Mouse (Mus musculus): Measurements from ENCODE around the gene Prpf31. TPM values are rescaled to one million over a fixed set of nuclear protein-coding genes. Genes with fewer than 3 reads are reported as not detected.
"Not testable (repeated sequence)": the region's sequence is repeated elsewhere in the genome, so short reads cannot be mapped to it uniquely, and the experiment has no call there.

The Prpf31 gene
- 88.2 and 93.1 TPM in 2 replicates for polyA plus RNA-seq (2015; fragmentation: Nextera tagmentation; extraction: Ambion mirVana)

DNA sequence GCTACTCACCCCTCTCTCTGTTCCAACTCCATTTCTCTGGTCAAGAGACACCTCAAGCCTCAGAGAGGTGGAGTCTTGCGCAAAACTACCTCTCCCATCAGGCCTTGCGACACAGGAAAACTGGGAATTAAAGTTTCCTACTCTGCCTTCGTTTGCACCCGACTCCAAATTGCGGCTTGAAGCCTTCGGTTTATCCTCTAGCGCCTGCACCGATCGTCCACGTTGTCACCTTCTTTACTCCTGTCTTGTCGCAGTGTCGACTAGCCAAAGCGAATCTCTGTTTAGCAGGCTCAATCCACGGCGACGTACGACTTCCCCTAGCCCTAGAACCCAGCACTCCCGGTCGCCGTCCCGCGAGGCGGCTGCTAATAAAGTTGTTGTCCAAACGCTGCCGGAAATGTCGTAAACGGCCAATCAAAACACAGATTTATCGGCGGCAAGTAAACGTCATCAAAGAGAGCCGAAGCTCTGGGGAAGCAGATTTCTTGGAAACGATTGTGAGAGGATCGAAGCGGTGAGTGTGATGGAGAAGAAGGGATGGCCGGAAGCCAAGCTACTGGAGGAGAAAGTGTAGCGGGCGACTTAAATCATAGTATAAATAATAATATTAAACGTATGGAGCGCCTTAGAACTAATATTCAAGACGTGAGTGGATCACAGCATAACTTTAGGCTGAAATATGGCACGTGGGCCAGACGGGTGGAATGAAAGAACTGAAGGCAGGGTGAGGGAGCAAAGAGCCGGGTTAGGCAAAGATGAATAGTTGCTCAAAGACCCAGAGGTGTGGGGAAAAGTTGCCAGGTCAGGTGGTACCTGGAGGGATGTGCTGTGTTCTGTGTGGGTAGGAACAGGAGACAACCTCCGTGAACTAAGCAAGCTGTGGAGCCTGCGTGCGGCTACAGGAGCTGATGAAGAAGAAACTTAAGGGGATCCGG is at the start of gene Prpf31, which contains the start of gene Tfpt:
Gene Prpf31 (plus strand): TSS at position 443 of the 935 bp plus-strand sequence.
Gene Tfpt (minus strand): TSS at position 387 of the 935 bp plus-strand sequence.
- peak; percentile 93 for DNase-seq (ENCODE audit: low spot score)

DNA sequence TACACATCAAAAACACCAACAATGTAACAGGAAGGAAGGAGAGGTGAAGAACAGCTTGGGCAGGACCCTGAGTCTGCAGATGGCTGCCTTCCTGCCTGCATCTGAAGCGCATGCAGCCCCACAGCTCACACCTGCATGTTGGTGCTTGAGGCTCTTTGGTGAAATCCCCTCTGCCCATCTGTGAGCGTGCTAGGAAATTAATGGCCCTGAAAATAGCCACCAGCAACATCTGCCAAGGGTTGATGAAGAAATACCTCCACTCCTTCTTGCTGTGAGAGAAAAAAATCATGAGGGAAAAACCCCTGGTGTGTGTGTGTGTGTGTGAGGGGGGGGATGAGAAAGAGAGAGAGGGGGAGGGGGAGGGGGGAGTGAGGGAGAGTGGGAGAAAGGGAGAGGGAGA is 49.8 kb upstream of the Prpf31 start:
- peak; percentile 17 for DNase-seq (ENCODE audit: low spot score)

DNA sequence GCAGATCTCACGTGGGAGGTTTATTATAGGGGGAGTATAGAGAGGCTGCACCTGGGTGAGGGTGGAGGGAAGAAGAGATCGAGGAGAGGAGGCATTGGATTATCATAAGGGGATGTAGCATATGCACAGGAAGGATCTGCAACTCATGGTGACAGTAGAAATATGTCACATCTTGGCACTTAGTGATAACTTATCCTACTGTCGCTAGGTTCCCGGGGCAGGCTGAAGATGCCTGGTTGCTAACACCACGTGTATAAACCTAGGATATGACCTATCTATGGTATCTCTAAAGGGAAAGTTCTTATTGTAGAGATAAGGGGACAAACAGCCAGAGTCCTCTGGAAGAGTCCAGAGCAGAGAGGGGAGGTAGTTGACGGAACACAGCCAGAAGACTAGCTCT is 44.0 kb upstream of the Prpf31 start:
- no peak for DNase-seq (ENCODE audit: low spot score)

DNA sequence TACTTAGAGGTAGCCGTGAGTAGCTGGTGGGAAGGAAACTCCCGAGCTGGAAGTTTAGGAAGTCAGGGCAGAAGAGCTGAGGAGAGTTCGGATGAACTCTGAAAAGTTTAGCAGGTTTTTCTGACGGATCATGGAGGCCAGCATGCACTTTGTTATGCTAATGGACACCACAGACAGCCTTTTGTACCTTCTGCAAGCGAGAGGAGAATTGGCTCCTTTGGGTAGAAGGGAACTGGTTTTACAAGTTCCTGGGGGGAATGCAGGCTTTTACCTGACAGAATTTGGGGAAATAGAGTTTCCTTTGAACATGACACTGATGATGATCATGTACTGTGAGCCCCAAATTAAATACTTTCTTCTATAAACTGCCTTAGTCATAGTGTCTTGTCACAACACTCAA is 43.5 kb upstream of the Prpf31 start:
- DNase-seq (ENCODE audit: low spot score) = no peak

DNA sequence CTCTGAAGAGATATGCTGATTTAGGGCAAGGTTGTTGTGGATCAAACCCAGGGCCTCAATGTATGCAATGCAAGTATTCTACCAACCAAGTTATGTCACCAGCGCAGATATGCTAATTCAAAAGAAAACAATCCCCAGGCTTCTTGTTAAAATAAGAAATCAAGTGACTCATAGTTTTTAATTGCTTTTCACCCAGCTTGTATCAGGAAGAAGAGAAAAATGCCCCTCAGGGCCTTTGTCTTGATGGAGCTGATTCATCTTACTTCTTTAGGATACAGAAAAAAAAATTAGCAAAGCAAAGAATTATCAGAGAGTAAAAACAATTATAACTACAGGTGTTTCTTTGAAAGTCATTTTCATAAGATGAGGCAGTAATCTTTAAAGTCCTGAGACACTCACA is 42.5 kb upstream of the Prpf31 start:
- no peak for DNase-seq (ENCODE audit: low spot score)

DNA sequence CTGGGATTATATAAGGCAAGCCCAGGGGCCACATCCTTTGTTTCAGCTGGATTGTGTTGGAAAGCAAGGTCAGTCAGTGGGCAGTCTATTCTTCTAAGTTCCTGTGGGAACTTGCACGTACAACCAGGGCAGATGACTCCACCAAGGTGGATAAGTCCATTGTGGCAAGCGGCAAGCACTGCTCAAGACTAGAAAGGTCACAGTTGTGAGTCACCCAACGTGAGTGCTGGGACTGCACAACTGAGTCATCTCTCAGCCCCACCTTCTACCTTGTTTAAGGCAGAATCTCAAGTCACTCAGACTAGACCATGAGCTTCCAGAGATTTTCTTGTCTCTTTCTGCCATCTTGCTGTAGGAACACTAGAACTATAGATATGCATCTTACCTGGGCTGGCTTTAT is 39.2 kb upstream of the Prpf31 start:
- DNase-seq (ENCODE audit: low spot score) = no peak

DNA sequence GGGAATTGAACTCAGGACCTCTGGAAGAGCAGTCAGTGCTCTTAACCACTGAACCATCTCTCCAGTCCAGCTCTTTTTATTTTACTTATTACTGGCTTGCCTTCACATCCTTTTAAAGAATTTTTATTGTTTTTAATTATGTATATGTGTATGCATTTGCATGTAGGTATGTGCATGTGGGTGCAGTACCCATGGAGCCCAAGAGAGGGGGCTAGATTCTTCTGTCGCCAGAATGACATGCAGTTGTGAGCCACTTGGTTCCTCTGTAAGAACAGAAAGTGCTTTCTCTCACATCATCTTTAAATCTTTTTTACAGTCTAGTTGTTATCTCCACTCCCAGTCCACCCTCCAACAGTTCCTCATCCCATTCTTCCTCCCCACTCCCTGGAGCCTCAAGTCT is 38.3 kb upstream of the Prpf31 start:
- DNase-seq (ENCODE audit: low spot score) = no peak

DNA sequence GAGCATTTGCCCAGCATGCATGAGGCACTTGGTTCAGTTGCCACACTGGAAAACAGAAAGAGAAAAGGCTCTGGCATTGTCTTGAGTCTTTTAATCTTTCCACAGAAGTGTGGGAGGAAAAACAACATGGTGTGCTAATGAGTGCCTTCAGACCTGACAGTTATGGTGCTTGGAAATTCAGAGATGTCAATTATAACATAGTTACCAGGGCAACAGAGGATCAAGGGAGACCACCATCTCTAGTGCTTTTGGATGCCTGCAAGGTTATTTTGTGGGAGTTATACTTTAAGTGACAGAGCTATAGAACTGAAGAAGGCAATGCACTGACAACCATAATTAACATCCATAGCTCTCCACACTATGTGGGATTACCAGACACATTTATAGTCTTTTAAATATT is 35.9 kb upstream of the Prpf31 start:
- DNase-seq (ENCODE audit: low spot score) = no peak

DNA sequence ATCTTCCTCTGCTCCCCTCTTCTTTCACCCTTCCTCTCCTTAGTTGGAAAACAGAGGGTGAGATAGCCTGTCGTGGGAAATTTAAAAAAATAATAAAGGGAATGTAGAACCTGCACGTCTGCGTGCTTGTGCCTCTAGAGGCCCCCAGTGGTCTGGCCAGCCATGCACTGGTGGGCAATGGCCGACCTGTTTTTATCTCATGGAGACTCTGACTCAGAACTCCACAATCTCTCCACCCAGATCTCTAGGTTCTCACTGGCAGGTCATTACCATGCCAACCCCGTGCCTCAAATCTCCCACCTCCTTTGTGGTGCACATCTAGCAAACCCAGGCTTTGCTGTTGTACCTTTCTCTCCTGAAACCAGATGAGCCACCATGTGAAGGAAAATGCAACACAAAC is 35.1 kb upstream of the Prpf31 start:
- DNase-seq (ENCODE audit: low spot score) = no peak

DNA sequence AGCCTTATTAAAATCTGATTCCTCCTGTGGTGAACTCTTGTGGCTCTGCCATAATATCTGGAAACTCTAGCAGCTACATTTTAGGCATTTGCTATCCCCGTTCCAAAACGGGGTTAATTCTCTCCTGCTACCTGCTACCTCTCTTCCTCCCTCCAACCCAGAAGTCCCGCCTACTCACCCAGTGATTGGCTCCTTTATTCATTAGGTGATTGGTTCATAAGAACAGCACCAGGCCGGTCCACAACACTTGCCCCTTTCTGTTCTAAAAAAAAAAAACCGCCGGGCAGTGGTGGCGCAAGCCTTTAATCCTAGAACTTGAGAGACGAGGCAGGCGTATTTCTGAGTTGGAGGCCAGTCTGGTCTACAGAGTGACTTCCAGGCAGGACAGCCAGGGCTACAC is 34.6 kb upstream of the Prpf31 start:
- peak; percentile 39 for DNase-seq (ENCODE audit: low spot score)

DNA sequence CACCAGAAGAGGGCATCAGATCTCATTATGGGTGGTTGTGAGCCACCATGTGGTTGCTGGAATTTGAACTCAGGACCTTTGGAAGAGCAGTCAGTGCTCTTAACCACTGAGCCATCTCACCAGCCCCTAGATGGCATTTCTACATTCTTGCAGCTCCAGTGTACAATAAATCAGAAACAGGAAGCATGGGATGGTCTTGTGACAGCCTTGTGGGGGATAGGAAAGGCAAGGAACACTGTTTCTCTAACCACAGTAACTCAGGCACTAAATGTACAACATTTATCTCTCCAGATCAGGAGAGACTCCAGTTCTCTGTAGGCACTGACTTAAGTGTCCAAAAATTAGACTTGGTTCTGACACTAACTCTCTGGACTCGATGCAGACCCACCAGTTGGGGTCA is 32.0 kb upstream of the Prpf31 start:
- not testable (repeated sequence) for DNase-seq (ENCODE audit: low spot score)

DNA sequence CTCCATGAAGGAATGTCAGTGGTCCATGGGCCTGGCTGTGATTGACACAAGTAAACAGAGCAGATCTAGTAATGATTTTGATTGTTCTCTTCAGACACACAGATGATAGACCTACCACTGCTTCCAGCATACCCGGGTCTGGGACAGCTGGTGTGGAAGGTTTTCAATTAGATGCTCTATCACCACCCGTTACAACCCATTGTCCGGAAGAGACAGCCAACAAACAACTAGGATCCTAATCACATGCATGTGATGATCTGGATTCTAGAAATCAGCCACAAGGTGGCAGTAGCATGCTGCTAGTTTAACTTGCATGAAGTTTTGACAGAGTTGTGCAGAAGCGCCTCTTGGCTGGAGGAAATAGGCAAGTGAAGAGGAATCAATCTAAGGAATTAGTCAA is 28.7 kb upstream of the Prpf31 start:
- DNase-seq (ENCODE audit: low spot score) = peak; percentile 77

DNA sequence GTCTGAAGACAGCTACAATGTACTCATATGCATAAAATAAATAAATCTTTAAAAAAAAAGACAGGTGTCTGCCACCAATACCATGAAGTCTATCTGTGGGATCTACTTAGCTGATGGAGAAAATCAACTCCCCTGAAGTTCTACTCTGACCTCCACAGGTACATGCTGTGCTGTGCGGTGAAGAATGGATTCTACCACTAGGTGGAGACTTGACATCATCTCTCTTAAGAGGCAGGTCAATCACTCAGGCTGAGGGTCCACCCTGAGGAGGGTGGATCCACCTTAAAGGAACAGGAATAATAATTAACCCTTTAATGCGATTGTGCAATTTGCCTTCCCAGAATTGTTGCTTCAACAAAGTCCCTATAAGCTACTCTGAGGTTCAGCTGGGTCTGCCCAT is 23.0 kb upstream of the Prpf31 start:
- DNase-seq (ENCODE audit: low spot score) = peak; percentile 31

DNA sequence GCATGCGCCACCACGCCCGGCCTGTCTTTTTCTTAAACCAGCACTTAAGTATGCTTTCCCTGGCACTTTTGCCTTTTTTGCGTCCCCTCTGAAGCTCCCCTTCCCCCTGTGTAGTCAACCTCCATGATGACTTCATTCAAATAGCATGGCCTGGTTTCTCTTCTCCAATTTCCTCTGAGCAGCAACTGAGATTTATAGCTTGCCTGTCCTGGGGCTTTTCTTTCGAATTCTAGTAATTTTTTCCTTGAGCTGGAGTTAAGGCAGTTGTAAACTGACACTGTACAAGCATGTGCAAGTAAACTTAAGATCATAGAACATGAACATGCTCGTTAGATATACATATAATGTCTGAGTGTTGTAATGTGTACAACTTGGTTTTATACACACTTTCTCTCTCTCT is 22.4 kb upstream of the Prpf31 start:
- DNase-seq (ENCODE audit: low spot score) = no peak

DNA sequence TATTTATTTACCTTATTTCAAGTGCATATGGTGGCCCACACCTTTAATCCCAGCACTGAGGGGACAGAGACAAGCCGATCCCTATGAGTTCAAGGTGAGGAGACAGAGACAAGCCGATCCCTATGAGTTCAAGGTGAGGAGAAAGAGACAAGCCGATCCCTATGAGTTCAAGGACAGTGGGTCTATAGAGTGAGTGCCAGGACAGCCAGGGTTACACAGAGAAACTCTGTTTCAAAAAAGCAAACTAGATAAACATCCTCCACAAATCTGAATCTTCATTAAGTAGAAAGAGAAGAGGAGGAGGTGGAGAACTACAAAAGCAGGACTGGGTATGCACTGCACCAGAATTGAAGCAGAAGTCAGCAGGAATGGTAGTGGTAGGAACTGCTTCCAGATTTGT is 21.1 kb upstream of the Prpf31 start:
- no peak for DNase-seq (ENCODE audit: low spot score)

DNA sequence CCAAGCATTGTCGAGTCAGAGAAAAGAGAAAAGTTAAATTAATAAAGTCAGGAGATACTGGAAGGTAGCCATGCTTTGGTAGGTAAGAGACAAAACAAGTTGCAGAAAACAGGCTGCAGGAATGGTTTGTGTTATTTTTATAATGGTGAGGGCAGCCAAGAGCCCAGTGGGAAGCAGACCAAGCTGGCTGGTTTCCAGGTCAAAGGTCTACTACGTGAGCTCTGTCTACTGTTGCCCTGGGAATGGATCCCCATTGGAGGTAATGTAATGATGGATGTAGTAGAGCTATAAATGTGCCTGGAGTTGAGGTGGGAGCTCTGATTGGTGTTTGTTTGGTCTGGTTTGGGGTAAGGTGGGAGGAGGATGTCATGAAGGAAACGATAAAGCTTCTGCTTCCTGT is 20.7 kb upstream of the Prpf31 start:
- DNase-seq (ENCODE audit: low spot score) = no peak

DNA sequence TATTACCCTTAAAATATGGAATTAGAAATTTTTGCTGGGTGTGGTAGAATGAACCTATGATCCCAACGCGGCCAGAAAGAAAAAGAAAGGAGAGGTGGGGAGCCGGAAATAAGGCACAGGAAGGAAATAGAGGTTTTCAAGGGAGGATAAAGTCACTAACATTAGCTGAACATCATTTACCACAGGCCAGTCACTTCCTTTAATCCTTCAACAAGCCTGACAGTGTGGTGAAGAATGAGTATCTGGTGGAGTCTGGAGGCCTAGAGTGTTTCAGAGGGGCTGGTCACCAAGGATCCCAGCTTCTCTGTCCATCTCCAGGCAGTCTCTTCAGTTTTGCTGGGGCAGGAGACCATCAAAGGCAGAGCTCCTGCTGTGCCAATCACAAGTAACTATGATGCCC is 19.3 kb upstream of the Prpf31 start:
- DNase-seq (ENCODE audit: low spot score) = no peak

DNA sequence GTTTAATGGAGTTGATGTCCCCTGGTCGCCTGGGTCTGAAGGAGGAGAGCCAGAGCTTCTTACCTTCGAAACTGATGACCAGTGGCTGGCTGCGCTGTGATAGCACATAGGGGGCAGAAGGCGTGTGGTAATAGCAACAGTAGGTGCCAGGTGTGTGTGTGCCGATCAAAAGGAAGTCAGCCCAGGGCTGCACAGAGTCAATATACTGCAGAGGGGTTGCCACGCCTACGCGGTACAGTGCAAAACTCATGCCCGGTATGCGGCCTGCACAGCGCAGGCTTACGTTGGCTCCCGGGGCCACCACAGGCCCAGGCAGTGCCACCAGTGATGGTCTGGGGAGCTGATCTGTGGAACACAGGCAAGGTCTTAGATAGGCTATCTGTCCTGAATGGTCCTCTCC is 18.8 kb upstream of the Prpf31 start:
- no peak for DNase-seq (ENCODE audit: low spot score)

DNA sequence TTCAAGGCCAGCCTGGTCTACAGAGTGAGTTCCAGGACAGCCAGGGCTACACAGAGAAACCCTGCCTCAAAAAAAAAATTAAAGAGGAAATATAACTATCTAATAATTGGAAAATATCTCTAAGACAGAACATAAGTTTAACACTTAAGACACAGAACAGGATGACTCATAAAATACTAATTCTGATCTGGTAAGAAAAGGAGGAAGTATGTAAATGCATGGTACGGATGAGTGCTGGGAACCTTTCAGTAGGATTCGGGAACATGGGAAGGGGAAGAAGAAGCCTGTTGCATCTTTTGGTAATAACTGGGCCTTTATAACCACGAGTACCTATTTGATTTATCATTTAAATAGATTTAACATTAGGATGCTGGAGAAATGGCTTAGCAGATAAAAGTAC is 15.8 kb upstream of the Prpf31 start:
- no peak for DNase-seq (ENCODE audit: low spot score)

DNA sequence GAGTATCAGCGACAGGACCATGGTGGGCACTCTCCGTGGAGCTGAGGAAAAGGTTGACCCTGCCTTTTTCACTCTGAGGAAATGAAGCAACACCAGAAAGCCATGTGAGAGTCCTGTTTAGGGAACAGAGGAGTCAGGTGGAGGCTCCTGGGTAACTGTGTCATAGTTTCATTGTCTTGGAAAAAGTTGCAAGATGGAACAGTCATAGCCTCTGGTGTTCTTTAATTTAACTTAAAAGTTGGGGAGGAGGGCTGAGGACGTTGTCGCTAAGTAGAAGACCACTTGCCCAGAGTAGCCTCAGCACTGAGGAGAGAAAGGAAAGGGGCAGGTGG is 13.8 kb upstream of the Prpf31 start, which contains the start of gene Oscar:
Gene Oscar (minus strand): TSS at position 101 of the 332 bp plus-strand sequence.
- no peak for DNase-seq (ENCODE audit: low spot score)

DNA sequence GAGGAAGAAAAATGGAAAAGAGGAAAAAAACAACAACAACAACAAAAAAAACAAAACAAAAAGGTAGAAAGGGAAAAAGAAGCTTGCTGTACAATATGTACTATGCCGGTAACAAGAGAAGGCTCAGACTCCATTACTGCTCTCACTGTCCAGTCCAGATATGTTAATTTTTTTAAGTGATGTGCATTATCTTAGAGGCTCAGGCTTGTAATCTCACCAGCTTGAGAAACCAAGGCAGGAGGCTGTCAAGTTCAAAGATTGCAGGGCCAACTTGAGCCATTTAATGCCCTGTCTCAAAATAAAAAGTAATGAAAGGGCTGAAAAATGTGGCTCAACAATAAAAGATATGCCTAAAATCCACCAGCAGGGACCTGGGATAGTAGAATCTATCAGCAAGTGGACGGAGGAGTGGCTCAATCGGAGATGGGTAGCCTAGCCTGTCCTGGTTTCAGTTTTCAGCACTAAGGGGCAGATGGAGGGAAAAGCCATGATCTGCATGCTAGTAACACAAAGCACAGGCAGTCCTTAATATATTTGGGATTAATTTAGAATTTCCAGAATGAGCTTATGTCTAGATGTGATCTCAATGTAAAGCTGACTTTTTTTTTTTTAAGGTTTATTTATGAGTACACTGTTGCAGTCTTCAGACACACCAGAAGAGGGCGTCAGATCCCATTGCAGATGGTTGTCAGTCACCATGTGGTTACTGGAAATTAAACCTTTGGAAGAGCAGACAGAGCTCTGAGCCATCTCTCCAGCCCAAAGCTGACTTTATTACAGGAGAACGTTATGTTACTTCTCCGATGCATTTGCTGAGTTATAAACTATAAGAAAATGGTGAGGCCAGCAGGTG is 13.2 kb upstream of the Prpf31 start:
- DNase-seq (ENCODE audit: low spot score) = no peak

All from thymus, postnatal 0 days (tissue).